Mouse (Mus musculus) limb, embryonic 13.5 days (tissue): ENCODE results near the gene Sept12. TPM values are rescaled to one million over a fixed set of nuclear protein-coding genes. Genes with fewer than 3 reads are reported as not detected.

Experiments used
- ATAC-seq: fragments of 200-750 bp; cut with Nextera tagmentation; 2 replicates; pipeline ENCODE4 v1.8.0; 2017; ENCODE audit warnings: low read depth, moderate number of reproducible peaks, moderate TSS enrichment; ENCODE audit not compliant: low FRiP score
- H3K27ac ChIP-seq: fragments of 300-500 bp; sonication (generic); 2 replicates; pipeline ENCODE4 v1.5.1; 2015; ENCODE audit warnings: inconsistent platforms, mild to moderate bottlenecking, moderate library complexity
- H3K27me3 ChIP-seq: fragments of 300-500 bp; sonication (generic); 2 replicates; pipeline ENCODE4 v1.6.1; 2015; ENCODE audit warnings: mild to moderate bottlenecking, inconsistent platforms
- H3K36me3 ChIP-seq: fragments of 300-500 bp; sonication (generic); 2 replicates; pipeline ENCODE4 v1.6.1; 2015; ENCODE audit warnings: inconsistent platforms, mild to moderate bottlenecking, moderate library complexity
- H3K4me1 ChIP-seq: fragments of 300-500 bp; sonication (generic); 2 replicates; pipeline ENCODE4 v1.6.1; 2015; ENCODE audit warnings: inconsistent platforms
- H3K4me2 ChIP-seq: fragments of 300-500 bp; sonication (generic); replicated peaks from 2 replicates; pipeline ENCODE4 v1.6.1; 2015; ENCODE audit warnings: inconsistent platforms, mild to moderate bottlenecking, moderate library complexity
- H3K4me3 ChIP-seq: fragments of 300-500 bp; sonication (generic); 2 replicates; pipeline ENCODE4 v1.5.1; 2015; ENCODE audit warnings: moderate library complexity, mild to moderate bottlenecking, inconsistent platforms
- H3K9ac ChIP-seq: fragments of 300-500 bp; sonication (generic); 2 replicates; pipeline ENCODE4 v1.6.1; 2015; ENCODE audit warnings: mild to moderate bottlenecking, inconsistent platforms
- H3K9me3 ChIP-seq: fragments of 300-500 bp; sonication (generic); 2 replicates; pipeline ENCODE4 v1.6.1; 2016; ENCODE audit warnings: inconsistent platforms
- WGBS: fragments of 180-500 bp; shearing (Covaris S2); methylation state at CpG from one replicate; pipeline ENCODE4 v1.1.7; 2015; 5-methylcytosine and 5-hydroxymethylcytosine counted together
- polyA plus RNA-seq: library from polyadenylated mRNA; unstranded; fragments of >200 nt; fragmentation: Nextera tagmentation; extraction: Ambion mirVana; gene quantifications from 2 replicates; pipeline ENCODE4 v1.2.1, GENCODE M21; 2015

Gene Sept12
- not detected in 2 replicates for polyA plus RNA-seq

- WGBS, result 29% methylated on average over 3 of the region's 3 CpGs
- Histone ChIP-seq H3K27me3 (no peaks in the 10 kb centered on the region), H3K9ac (no peak within 1 kb of the TSS), H3K27ac (no peak within 1 kb of the TSS), H3K4me2 (no peak within 1 kb of the TSS), H3K4me3 (no peak within 1 kb of the TSS), H3K36me3 (no peaks in the 10 kb centered on the region), H3K9me3 (no peaks in the 10 kb centered on the region), H3K4me1 (peaks cover 5% of the 10 kb centered on the region; the same call in 1 of the 2 replicates)
- no peak for ATAC-seq
Measured at GRCm38 (mm10) chr16:4997553-4997952, at the start of gene Sept12. Sept12 (minus strand) TSS chr16:4997852.

GRCm38 (mm10) chr16:5045322-5045721 lies 47.7 kb upstream of the Sept12 start:
- 96% methylated on average over 3 of the region's 3 CpGs for WGBS
- Histone ChIP-seq H3K9ac (no peak overlapping the region), H3K36me3 (peaks cover 68% of the 10 kb centered on the region), H3K9me3 (no peaks in the 10 kb centered on the region), H3K27me3 (no peaks in the 10 kb centered on the region), H3K4me3 (no peak overlapping the region), H3K27ac (no peak overlapping the region), H3K4me2 (no peak overlapping the region), H3K4me1 (peaks cover 14% of the 10 kb centered on the region)
- ATAC-seq, result no peak

GRCm38 (mm10) chr16:5036649-5037234 lies 39.1 kb upstream of the Sept12 start:
- no peaks in the 10 kb centered on the region for H3K27me3 ChIP-seq
- H3K36me3 ChIP-seq, result peaks cover 92% of the 10 kb centered on the region
- no peak overlapping the region for H3K4me3 ChIP-seq
- H3K27ac ChIP-seq, result no peak overlapping the region
- ATAC-seq, result no peak
- no peak overlapping the region for H3K4me2 ChIP-seq
- 85% methylated on average over 5 of the region's 5 CpGs for WGBS
- no peaks in the 10 kb centered on the region for H3K9me3 ChIP-seq
- H3K4me1 ChIP-seq, result no peaks in the 10 kb centered on the region
- no peak overlapping the region for H3K9ac ChIP-seq

- no peak for ATAC-seq
- 92% methylated on average over 3 of the region's 3 CpGs for WGBS
- H3K27me3 ChIP-seq, result no peaks in the 10 kb centered on the region
- no peaks in the 10 kb centered on the region for H3K9me3 ChIP-seq
- H3K27ac ChIP-seq, result no peak overlapping the region
- H3K4me2 ChIP-seq, result no peak overlapping the region
- no peak overlapping the region for H3K4me3 ChIP-seq
- no peak overlapping the region for H3K9ac ChIP-seq
- peaks cover 93% of the 10 kb centered on the region for H3K36me3 ChIP-seq
- no peaks in the 10 kb centered on the region for H3K4me1 ChIP-seq
Measured at GRCm38 (mm10) chr16:5035591-5035990, 37.9 kb upstream of the Sept12 start.

GRCm38 (mm10) chr16:5029847-5030246 lies 32.2 kb upstream of the Sept12 start:
- Histone ChIP-seq H3K9ac (no peak overlapping the region), H3K36me3 (peaks cover 99% of the 10 kb centered on the region), H3K4me1 (no peaks in the 10 kb centered on the region), H3K9me3 (no peaks in the 10 kb centered on the region), H3K4me2 (no peak overlapping the region), H3K27me3 (no peaks in the 10 kb centered on the region), H3K27ac (no peak overlapping the region), H3K4me3 (no peak overlapping the region)
- 71% methylated on average over 2 of the region's 2 CpGs for WGBS
- no peak for ATAC-seq

DNA sequence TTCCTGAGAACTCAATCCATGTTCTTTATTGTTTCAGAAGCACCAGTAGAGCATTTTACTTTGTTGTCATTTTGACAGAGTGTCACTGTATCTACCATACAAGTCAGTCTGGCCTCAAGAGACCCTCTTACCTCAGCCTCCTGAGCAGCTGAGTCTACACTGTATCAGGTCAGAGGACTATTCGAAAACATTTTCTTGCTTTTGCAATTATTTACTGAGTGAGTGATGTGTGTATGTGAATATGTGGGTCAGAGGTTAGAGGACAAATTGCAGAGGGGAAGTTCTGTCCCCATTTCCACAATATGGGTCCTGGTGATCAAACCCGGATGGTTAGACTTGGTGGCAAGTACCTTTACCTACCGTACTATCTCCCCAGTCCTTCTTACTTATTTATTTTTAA lies 26.4 kb upstream of the Sept12 start:
- H3K27ac ChIP-seq, result no peak overlapping the region
- peaks cover 99% of the 10 kb centered on the region for H3K36me3 ChIP-seq
- H3K4me1 ChIP-seq, result no peaks in the 10 kb centered on the region
- H3K27me3 ChIP-seq, result no peaks in the 10 kb centered on the region
- H3K9ac ChIP-seq, result no peak overlapping the region
- no peak overlapping the region for H3K4me3 ChIP-seq
- no peaks in the 10 kb centered on the region for H3K9me3 ChIP-seq
- WGBS, result 93% methylated on average over 3 of the region's 3 CpGs
- H3K4me2 ChIP-seq, result no peak overlapping the region
- ATAC-seq, result no peak

- peaks cover 10% of the 10 kb centered on the region for H3K4me1 ChIP-seq
- no peak for ATAC-seq
- no peak overlapping the region for H3K27ac ChIP-seq
- H3K9ac ChIP-seq, result no peak overlapping the region
- H3K36me3 ChIP-seq, result peaks cover 60% of the 10 kb centered on the region
- H3K4me3 ChIP-seq, result no peak overlapping the region
- 98% methylated on average over 4 of the region's 4 CpGs for WGBS
- no peak overlapping the region for H3K4me2 ChIP-seq
- H3K9me3 ChIP-seq, result no peaks in the 10 kb centered on the region
- no peaks in the 10 kb centered on the region for H3K27me3 ChIP-seq
Measured at GRCm38 (mm10) chr16:5014578-5014977, 16.9 kb upstream of the Sept12 start.

DNA sequence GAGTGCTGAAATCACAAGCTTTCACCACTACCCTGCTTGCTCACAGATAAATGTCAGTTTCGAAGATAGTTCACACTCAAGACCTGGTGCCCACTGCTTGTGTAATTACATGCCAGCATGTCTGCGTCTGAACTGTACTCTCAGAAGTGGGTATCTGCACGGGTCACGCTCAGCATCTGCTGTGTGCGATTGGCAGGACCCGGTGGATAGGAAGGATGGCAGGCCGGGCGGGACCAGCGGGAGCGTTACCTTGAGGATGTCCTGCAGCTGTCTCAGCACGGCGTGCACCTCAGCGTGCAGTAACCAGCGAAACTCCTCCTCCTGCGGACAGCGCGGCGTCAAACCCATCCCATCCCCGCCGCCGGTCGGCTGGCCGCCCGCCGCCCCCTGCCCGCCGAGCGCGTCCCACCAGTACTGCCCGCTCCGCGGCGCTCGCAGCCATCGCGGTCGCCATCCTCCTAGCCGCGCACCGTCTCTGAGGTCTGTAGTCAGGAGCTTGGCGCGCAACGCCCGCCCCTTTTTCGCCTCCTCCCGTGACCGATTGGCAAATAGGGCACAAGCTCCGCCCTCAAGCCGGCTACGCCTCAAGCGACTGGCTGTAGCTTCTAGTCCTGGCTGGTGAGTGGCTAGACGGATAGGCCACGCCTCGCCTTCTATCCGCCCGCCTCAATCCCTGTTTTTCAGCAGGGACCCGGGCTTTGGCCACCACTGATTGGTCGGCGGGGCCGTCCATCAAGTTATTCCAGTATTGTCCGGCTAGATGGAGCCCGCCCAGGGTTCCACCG lies 15.6 kb upstream of the Sept12 start, which contains the start of gene Rogdi:
TSS of gene Rogdi (minus strand) at position 500 of the 785 bp plus-strand sequence.
- Histone ChIP-seq H3K4me2 (peak within 1 kb of the TSS; percentile 84), H3K9me3 (no peaks in the 10 kb centered on the region), H3K9ac (peak within 1 kb of the TSS; percentile 82), H3K27ac (no peak within 1 kb of the TSS), H3K4me1 (peaks cover 10% of the 10 kb centered on the region), H3K36me3 (peaks cover 54% of the 10 kb centered on the region), H3K27me3 (no peaks in the 10 kb centered on the region), H3K4me3 (peak within 1 kb of the TSS; percentile 69)
- WGBS, result under 1% methylated on average over 63 of the region's 63 CpGs
- ATAC-seq, result peak; percentile 99

DNA sequence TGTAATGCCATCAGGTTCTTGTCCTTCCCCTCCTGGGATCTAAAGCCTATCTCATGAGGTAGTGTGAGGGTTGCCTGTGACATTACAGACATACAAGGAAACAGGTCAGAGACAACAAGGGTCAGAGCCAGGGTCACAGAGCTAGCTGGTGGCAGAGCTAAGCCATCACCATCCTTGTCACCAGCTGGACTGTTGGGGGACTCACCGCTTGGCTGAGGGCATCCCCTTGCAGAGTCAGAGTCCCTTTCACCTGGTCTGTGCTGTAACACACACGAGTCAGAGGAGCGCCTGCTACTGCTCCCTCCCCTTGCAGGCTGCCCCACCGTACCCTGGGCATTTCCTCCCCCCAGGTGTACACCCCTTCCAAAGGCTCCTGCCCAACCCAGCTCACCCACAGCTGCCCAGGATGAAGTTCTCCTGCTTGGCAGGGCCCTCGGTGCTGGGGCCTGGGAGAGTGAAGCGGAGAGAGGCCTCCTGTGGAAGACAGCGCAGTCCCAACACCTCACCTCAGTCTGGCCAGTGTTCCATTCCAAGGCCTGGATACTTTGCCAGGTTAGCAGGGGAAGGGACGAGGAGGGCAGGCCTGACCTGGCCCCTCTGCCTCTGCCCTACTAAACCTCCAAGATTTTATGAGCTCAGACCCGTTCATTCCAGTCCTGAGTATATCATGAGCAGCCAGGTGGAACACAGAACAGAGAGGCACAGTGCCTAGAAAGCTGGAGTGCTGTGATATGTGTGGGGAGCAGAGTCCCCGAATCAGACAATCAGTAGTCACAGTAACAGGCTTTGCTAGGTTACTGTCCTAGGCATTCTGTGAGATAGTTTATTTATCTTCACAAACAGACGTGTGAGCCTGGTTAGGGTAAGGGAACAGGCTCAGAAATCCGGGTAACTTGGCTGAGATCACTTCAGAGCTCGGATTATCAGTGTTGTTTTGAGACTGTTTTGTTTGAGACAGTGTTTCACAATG lies 14.7 kb upstream of the Sept12 start:
- H3K9ac ChIP-seq, result peak overlapping the region; percentile 82
- H3K4me1 ChIP-seq, result peaks cover 10% of the 10 kb centered on the region
- ATAC-seq, result no peak
- peak overlapping the region; percentile 69 for H3K4me3 ChIP-seq
- peak overlapping the region; percentile 84 for H3K4me2 ChIP-seq
- H3K9me3 ChIP-seq, result no peaks in the 10 kb centered on the region
- no peak overlapping the region for H3K27ac ChIP-seq
- no peaks in the 10 kb centered on the region for H3K27me3 ChIP-seq
- 44% methylated on average over 13 of the region's 13 CpGs for WGBS
- peaks cover 45% of the 10 kb centered on the region for H3K36me3 ChIP-seq

DNA sequence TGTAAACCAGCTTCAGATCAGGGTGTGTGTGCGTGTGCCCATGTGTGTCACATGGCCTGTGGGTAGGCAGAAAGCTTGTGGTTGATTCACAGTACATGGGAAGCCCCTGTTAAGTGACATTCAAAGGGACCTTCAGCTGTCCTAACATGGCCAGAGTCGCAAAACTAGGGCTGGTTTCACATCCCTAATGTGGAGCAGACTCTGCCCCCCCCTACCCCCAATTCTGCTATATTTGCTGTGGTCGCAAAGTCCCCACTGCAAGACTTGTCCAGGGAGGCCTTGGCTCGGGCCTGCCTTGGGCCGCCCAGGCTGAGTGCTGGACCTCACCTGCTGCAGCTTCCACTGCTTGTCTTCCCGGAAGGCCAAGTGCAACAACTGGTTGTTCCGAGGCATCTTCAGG lies 13.6 kb upstream of the Sept12 start:
- Histone ChIP-seq H3K4me2 (no peak overlapping the region), H3K9me3 (no peaks in the 10 kb centered on the region), H3K27me3 (no peaks in the 10 kb centered on the region), H3K36me3 (peaks cover 35% of the 10 kb centered on the region), H3K4me1 (peaks cover 10% of the 10 kb centered on the region), H3K9ac (no peak overlapping the region), H3K4me3 (no peak overlapping the region), H3K27ac (no peak overlapping the region)
- WGBS, result 78% methylated on average over 7 of the region's 7 CpGs
- ATAC-seq, result no peak

- Histone ChIP-seq H3K4me3 (no peak overlapping the region), H3K27ac (no peak overlapping the region), H3K4me2 (no peak overlapping the region), H3K9me3 (no peaks in the 10 kb centered on the region), H3K4me1 (peaks cover 10% of the 10 kb centered on the region), H3K9ac (no peak overlapping the region), H3K36me3 (peaks cover 26% of the 10 kb centered on the region), H3K27me3 (no peaks in the 10 kb centered on the region)
- 85% methylated on average over 10 of the region's 10 CpGs for WGBS
- no peak for ATAC-seq
Measured at GRCm38 (mm10) chr16:5010371-5010935, 12.8 kb upstream of the Sept12 start.
